Mouse (Mus musculus): Measurements from ENCODE around the gene Olfr992. TPM values are rescaled to one million over a fixed set of nuclear protein-coding genes. Genes with fewer than 3 reads are reported as not detected.
"Not testable (repeated sequence)": the region's sequence is repeated elsewhere in the genome, so short reads cannot be mapped to it uniquely, and the experiment has no call there.

Gene Olfr992
- polyA plus RNA-seq (2012; rRNA removed): not detected in 2 replicates

DNA sequence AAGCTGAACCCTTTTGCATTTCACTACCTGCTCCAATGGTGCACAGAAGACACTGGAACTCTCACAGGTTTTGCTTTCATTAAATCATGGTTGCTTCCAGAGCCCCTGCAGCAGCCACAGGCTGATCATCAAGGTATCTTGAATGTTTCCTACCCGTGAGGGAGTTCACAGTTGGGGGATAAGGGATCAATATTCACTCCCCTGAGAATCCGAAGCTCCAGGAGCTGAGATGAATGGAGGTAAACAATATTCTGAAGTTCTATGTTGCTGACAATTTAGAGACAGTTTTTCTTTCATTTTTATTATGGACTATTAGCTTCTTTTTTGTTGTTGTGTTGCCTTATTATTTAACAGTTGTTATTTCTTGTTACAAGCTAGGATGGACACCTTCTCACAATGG is at the start of gene Olfr992:
TSS of gene Olfr992 (minus strand) at position 101 of the 400 bp plus-strand sequence.
- no peak for DNase-seq
- TF ChIP-seq CTCF (IDR thresholded peaks at IDR 0.05; ENCODE audit: borderline replicate concordance, insufficient read depth, low read depth, low read length) (no peak), POLR2A (IDR thresholded peaks at IDR 0.05; ENCODE audit: borderline replicate concordance, insufficient read depth, low read length) (no peak)
- 54% methylated on average over 2 of the region's 2 CpGs for WGBS
- H3K4me3 ChIP-seq (replicated peaks; ENCODE audit: insufficient read depth, low read depth, low read length): no peak within 1 kb of the TSS
- H3K4me1 ChIP-seq (ENCODE audit: control insufficient read depth, insufficient read depth, low read length): no peaks in the 10 kb centered on the region
- H3K27me3 ChIP-seq (ENCODE audit: control insufficient read depth, insufficient read depth, low read length): no peaks in the 10 kb centered on the region
- H3K27ac ChIP-seq (ENCODE audit: insufficient read depth, low read length): no peak within 1 kb of the TSS

DNA sequence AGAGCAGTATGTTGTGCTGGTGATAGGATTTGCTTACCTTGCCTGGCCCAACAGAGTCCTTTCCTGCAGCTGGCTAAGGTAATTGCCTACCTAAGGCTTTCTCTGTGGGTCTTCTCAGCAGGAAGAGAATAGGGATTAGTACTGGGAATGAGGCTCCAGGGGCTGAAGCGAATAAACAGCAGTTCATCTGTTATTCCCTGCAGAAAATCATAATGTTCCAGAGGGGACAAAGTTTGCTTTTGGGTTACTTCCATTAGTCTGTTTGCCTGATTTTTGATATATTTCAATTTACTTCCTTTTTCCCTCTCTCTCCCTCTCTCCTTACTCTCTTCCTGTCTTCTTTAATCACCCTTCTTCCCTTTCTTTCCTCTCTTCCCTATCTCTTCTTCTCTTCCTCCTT is 34.3 kb upstream of the Olfr992 start, which contains the start of gene Olfr995:
TSS of gene Olfr995 (minus strand) at position 101 of the 400 bp plus-strand sequence.
- Histone ChIP-seq H3K27me3 (ENCODE audit: control insufficient read depth, insufficient read depth, low read length) (no peaks in the 10 kb centered on the region), H3K4me1 (ENCODE audit: control insufficient read depth, insufficient read depth, low read length) (no peaks in the 10 kb centered on the region), H3K27ac (ENCODE audit: insufficient read depth, low read length) (no peak within 1 kb of the TSS), H3K4me3 (replicated peaks; ENCODE audit: insufficient read depth, low read depth, low read length) (no peak within 1 kb of the TSS)
- 27% methylated on average over 1 of the region's 1 CpGs for WGBS
- DNase-seq: no peak
- TF ChIP-seq POLR2A (IDR thresholded peaks at IDR 0.05; ENCODE audit: borderline replicate concordance, insufficient read depth, low read length) (no peak), CTCF (IDR thresholded peaks at IDR 0.05; ENCODE audit: borderline replicate concordance, insufficient read depth, low read depth, low read length) (no peak)

DNA sequence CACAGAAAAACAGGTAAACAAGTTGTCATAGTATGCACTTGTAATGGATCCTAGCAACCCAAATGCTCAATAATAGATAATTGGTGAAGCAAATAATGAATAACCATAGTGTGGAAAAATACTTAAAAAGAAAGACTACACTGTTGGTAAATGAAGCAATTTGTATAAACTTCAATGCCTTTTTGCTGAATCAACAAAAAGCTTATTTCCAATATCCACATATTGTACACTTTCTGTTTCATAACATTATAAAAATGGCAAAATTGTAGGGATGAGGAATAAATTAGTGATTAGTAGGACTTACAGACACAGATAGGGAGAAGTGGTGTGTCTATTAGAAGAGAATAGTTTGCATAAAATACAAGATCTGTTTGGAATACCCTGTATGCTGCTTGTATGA is 33.3 kb upstream of the Olfr992 start:
- H3K27me3 ChIP-seq (ENCODE audit: control insufficient read depth, insufficient read depth, low read length): no peaks in the 10 kb centered on the region
- H3K27ac ChIP-seq (ENCODE audit: insufficient read depth, low read length): no peak overlapping the region
- TF ChIP-seq CTCF (IDR thresholded peaks at IDR 0.05; ENCODE audit: borderline replicate concordance, insufficient read depth, low read depth, low read length) (no peak), POLR2A (IDR thresholded peaks at IDR 0.05; ENCODE audit: borderline replicate concordance, insufficient read depth, low read length) (no peak)
- DNase-seq: no peak
- H3K4me1 ChIP-seq (ENCODE audit: control insufficient read depth, insufficient read depth, low read length): no peaks in the 10 kb centered on the region
- H3K4me3 ChIP-seq (replicated peaks; ENCODE audit: insufficient read depth, low read depth, low read length): no peak overlapping the region

GRCm38 (mm10) chr2:85436351-85436750 is 27.1 kb upstream of the Olfr992 start, which contains the start of gene Olfr994:
TSS of gene Olfr994 (minus strand) at chr2:85436451.
- no peak for DNase-seq
- Histone ChIP-seq H3K4me3 (replicated peaks; ENCODE audit: insufficient read depth, low read depth, low read length) (no peak within 1 kb of the TSS), H3K4me1 (ENCODE audit: control insufficient read depth, insufficient read depth, low read length) (no peaks in the 10 kb centered on the region), H3K27ac (ENCODE audit: insufficient read depth, low read length) (no peak within 1 kb of the TSS), H3K27me3 (ENCODE audit: control insufficient read depth, insufficient read depth, low read length) (no peaks in the 10 kb centered on the region)
- TF ChIP-seq CTCF (IDR thresholded peaks at IDR 0.05; ENCODE audit: borderline replicate concordance, insufficient read depth, low read depth, low read length): no peak
- no peak for TF ChIP-seq POLR2A (IDR thresholded peaks at IDR 0.05; ENCODE audit: borderline replicate concordance, insufficient read depth, low read length)
- WGBS: 93% methylated on average over 3 of the region's 3 CpGs

GRCm38 (mm10) chr2:85425893-85426292 is 16.6 kb upstream of the Olfr992 start:
- Histone ChIP-seq H3K27me3 (ENCODE audit: control insufficient read depth, insufficient read depth, low read length) (no peaks in the 10 kb centered on the region), H3K27ac (ENCODE audit: insufficient read depth, low read length) (no peak overlapping the region), H3K4me1 (ENCODE audit: control insufficient read depth, insufficient read depth, low read length) (no peaks in the 10 kb centered on the region), H3K4me3 (replicated peaks; ENCODE audit: insufficient read depth, low read depth, low read length) (no peak overlapping the region)
- 92% methylated on average over 1 of the region's 1 CpGs for WGBS
- DNase-seq: no peak
- no peak for TF ChIP-seq POLR2A (IDR thresholded peaks at IDR 0.05; ENCODE audit: borderline replicate concordance, insufficient read depth, low read length)

GRCm38 (mm10) chr2:85414777-85415176 is 5.5 kb upstream of the Olfr992 start, which contains the start of gene Olfr993:
TSS of gene Olfr993 (minus strand) at chr2:85414877.
- Histone ChIP-seq H3K27ac (ENCODE audit: insufficient read depth, low read length) (no peak within 1 kb of the TSS), H3K27me3 (ENCODE audit: control insufficient read depth, insufficient read depth, low read length) (no peaks in the 10 kb centered on the region), H3K4me1 (ENCODE audit: control insufficient read depth, insufficient read depth, low read length) (no peaks in the 10 kb centered on the region), H3K4me3 (replicated peaks; ENCODE audit: insufficient read depth, low read depth, low read length) (no peak within 1 kb of the TSS)
- no peak for DNase-seq
- TF ChIP-seq CTCF (IDR thresholded peaks at IDR 0.05; ENCODE audit: borderline replicate concordance, insufficient read depth, low read depth, low read length) (no peak), POLR2A (IDR thresholded peaks at IDR 0.05; ENCODE audit: borderline replicate concordance, insufficient read depth, low read length) (no peak)

GRCm38 (mm10) chr2:85363127-85363526 is 46.1 kb downstream of the Olfr992 start, which contains the start of gene Olfr988:
TSS of gene Olfr988 (minus strand) at chr2:85363227.
- H3K4me1 ChIP-seq (ENCODE audit: control insufficient read depth, insufficient read depth, low read length); H3K4me3 ChIP-seq (replicated peaks; ENCODE audit: insufficient read depth, low read depth, low read length); DNase-seq; H3K27ac ChIP-seq (ENCODE audit: insufficient read depth, low read length); H3K27me3 ChIP-seq (ENCODE audit: control insufficient read depth, insufficient read depth, low read length): not testable (repeated sequence)

Other genes starting within 250 kb of the Olfr992 start
- 7.3 and 8.3 TPM in 2 replicates for gene Lrrc55, start 212.3 kb downstream of the Olfr992 start, polyA plus RNA-seq (2012; rRNA removed)
- not detected in 2 replicates for gene Olfr987, start 70.2 kb downstream of the Olfr992 start, polyA plus RNA-seq (2012; rRNA removed)
- not detected in 2 replicates for gene Olfr988, start 46.2 kb downstream of the Olfr992 start, polyA plus RNA-seq (2012; rRNA removed)
- gene Olfr993, start 5.4 kb upstream of the Olfr992 start, polyA plus RNA-seq (2012; rRNA removed): not detected in 2 replicates
- not detected in 2 replicates for gene Olfr994, start 27.0 kb upstream of the Olfr992 start, polyA plus RNA-seq (2012; rRNA removed)
- gene Olfr995, start 34.2 kb upstream of the Olfr992 start, polyA plus RNA-seq (2012; rRNA removed): not detected in 2 replicates
- gene 4833423E24Rik, start 109.6 kb upstream of the Olfr992 start, polyA plus RNA-seq (2012; rRNA removed): 0.11 and 0.13 TPM in 2 replicates
- not detected in 2 replicates for gene Olfr996, start 169.7 kb upstream of the Olfr992 start, polyA plus RNA-seq (2012; rRNA removed)
- gene Olfr998, start 179.5 kb upstream of the Olfr992 start, polyA plus RNA-seq (2012; rRNA removed): not detected in 2 replicates
- not detected in 2 replicates for gene Olfr1000, start 202.4 kb upstream of the Olfr992 start, polyA plus RNA-seq (2012; rRNA removed)
- gene Olfr1002, start 241.2 kb upstream of the Olfr992 start, polyA plus RNA-seq (2012; rRNA removed): not detected in 2 replicates